Mouse (Mus musculus) neural tube, embryonic 15.5 days (tissue): ENCODE results near the gene Trim45. TPM values are rescaled to one million over a fixed set of nuclear protein-coding genes. Genes with fewer than 3 reads are reported as not detected.
A peak's percentile ranks its signal among the peaks of the same experiment; 100 is the strongest.

Experiments
- ATAC-seq: fragments of 200-750 bp; cut with Nextera tagmentation; 2 replicates; pipeline ENCODE4 v1.8.0; 2017; ENCODE audit warnings: mild to moderate bottlenecking, moderate TSS enrichment, moderate library complexity; ENCODE audit not compliant: low FRiP score
- H3K27ac ChIP-seq: fragments of 300-500 bp; sonication (generic); replicated peaks from 2 replicates; pipeline ENCODE4 v1.5.1; 2015; ENCODE audit warnings: mild to moderate bottlenecking, inconsistent platforms
- H3K27me3 ChIP-seq: fragments of 300-500 bp; sonication (generic); replicated peaks from 2 replicates; pipeline ENCODE4 v1.6.1; 2015; ENCODE audit warnings: inconsistent platforms
- H3K36me3 ChIP-seq: fragments of 300-500 bp; sonication (generic); 2 replicates; pipeline ENCODE4 v1.6.1; 2015; ENCODE audit warnings: inconsistent platforms
- H3K4me1 ChIP-seq: fragments of 300-500 bp; sonication (generic); 2 replicates; pipeline ENCODE4 v1.6.1; 2015; ENCODE audit warnings: inconsistent platforms
- H3K4me2 ChIP-seq: fragments of 300-500 bp; sonication (generic); 2 replicates; pipeline ENCODE4 v1.6.1; 2015; ENCODE audit warnings: inconsistent platforms, mild to moderate bottlenecking, moderate library complexity
- H3K4me3 ChIP-seq: fragments of 300-500 bp; sonication (generic); replicated peaks from 2 replicates; pipeline ENCODE4 v1.5.1; 2015; ENCODE audit warnings: mild to moderate bottlenecking, inconsistent platforms
- H3K9ac ChIP-seq: fragments of 300-500 bp; sonication (generic); replicated peaks from 2 replicates; pipeline ENCODE4 v1.6.1; 2015; ENCODE audit warnings: mild to moderate bottlenecking, inconsistent platforms
- H3K9me3 ChIP-seq: fragments of 300-500 bp; sonication (generic); replicated peaks from 2 replicates; pipeline ENCODE4 v1.6.1; 2016; ENCODE audit warnings: inconsistent platforms
- WGBS: fragments of 180-500 bp; shearing (Covaris S2); methylation state at CpG from one replicate; pipeline ENCODE4 v1.1.7; 2015; ENCODE audit warnings: mixed read lengths; 5-methylcytosine and 5-hydroxymethylcytosine counted together
- polyA plus RNA-seq: library from polyadenylated mRNA; unstranded; fragments of >200 nt; fragmentation: Nextera tagmentation; extraction: Ambion mirVana; gene quantifications from 2 replicates; pipeline ENCODE4 v1.2.1, GENCODE M21; 2015

The Trim45 gene
- polyA plus RNA-seq, 1 experiment from 2014 or later: 6.8 TPM

GRCm38 (mm10) chr3:100910621-100911020 is 11.4 kb upstream of the Trim45 start:
- no peak for ATAC-seq

GRCm38 (mm10) chr3:100911026-100911425 is 11.0 kb upstream of the Trim45 start:
- 77% methylated on average over 9 of the region's 9 CpGs for WGBS
- Histone ChIP-seq H3K9me3 (no peaks in the 10 kb centered on the region), H3K36me3 (no peaks in the 10 kb centered on the region), H3K27ac (no peak overlapping the region), H3K27me3 (no peaks in the 10 kb centered on the region), H3K9ac (no peak overlapping the region), H3K4me2 (no peak overlapping the region), H3K4me3 (no peak overlapping the region), H3K4me1 (peaks cover 13% of the 10 kb centered on the region)
- no peak for ATAC-seq

More at GRCm38 (mm10) chr3:100910621-100911020, 11.4 kb upstream of the Trim45 start:
- H3K4me2 ChIP-seq: no peak overlapping the region
- H3K9me3 ChIP-seq: no peaks in the 10 kb centered on the region
- no peaks in the 10 kb centered on the region for H3K36me3 ChIP-seq
- 45% methylated on average over 5 of the region's 5 CpGs for WGBS
- H3K9ac ChIP-seq: no peak overlapping the region
- no peak overlapping the region for H3K27ac ChIP-seq
- no peak overlapping the region for H3K4me3 ChIP-seq
- peaks cover 13% of the 10 kb centered on the region for H3K4me1 ChIP-seq
- no peaks in the 10 kb centered on the region for H3K27me3 ChIP-seq

GRCm38 (mm10) chr3:100911498-100912213 is 10.3 kb upstream of the Trim45 start:
- Histone ChIP-seq H3K4me1 (peaks cover 13% of the 10 kb centered on the region), H3K4me3 (no peak overlapping the region), H3K27me3 (no peaks in the 10 kb centered on the region), H3K9ac (no peak overlapping the region), H3K4me2 (no peak overlapping the region), H3K36me3 (no peaks in the 10 kb centered on the region), H3K9me3 (no peaks in the 10 kb centered on the region), H3K27ac (no peak overlapping the region)
- 72% methylated on average over 7 of the region's 7 CpGs for WGBS
- ATAC-seq: no peak

GRCm38 (mm10) chr3:100916844-100917243 is 5.2 kb upstream of the Trim45 start:
- no peak overlapping the region for H3K9ac ChIP-seq
- no peaks in the 10 kb centered on the region for H3K36me3 ChIP-seq
- no peak for ATAC-seq
- no peaks in the 10 kb centered on the region for H3K9me3 ChIP-seq
- peaks cover 9% of the 10 kb centered on the region for H3K4me1 ChIP-seq
- H3K4me3 ChIP-seq: no peak overlapping the region
- H3K4me2 ChIP-seq: no peak overlapping the region
- H3K27ac ChIP-seq: no peak overlapping the region
- 18% methylated on average over 7 of the region's 7 CpGs for WGBS
- no peaks in the 10 kb centered on the region for H3K27me3 ChIP-seq

- Histone ChIP-seq H3K36me3 (0 out of 2 replicates have a peak, but pooled peaks cover 6% of the 10 kb centered on the region), H3K9me3 (no peaks in the 10 kb centered on the region), H3K4me3 (no peak overlapping the region), H3K4me1 (peaks cover 38% of the 10 kb centered on the region), H3K9ac (no peak overlapping the region), H3K4me2 (no peak overlapping the region), H3K27ac (no peak overlapping the region), H3K27me3 (no peaks in the 10 kb centered on the region)
- 85% methylated on average over 9 of the region's 9 CpGs for WGBS
- no peak for ATAC-seq
These were observed 1.3 kb upstream of the Trim45 start for GRCm38 (mm10) chr3:100920611-100921140.

- Histone ChIP-seq H3K27ac (peak overlapping the region; percentile 82), H3K4me1 (peaks cover 51% of the 10 kb centered on the region), H3K9me3 (no peaks in the 10 kb centered on the region), H3K4me3 (peak overlapping the region; percentile 50), H3K36me3 (0 out of 2 replicates have a peak, but pooled peaks cover 6% of the 10 kb centered on the region), H3K4me2 (peak overlapping the region; percentile 67), H3K9ac (peak overlapping the region; percentile 64), H3K27me3 (no peaks in the 10 kb centered on the region)
- peak; percentile 65 for ATAC-seq
- 40% methylated on average over 28 of the region's 28 CpGs for WGBS
These were observed 739 bp downstream of the Trim45 start for GRCm38 (mm10) chr3:100922506-100923375.

GRCm38 (mm10) chr3:100924065-100924732 is 2.2 kb downstream of the Trim45 start:
- no peaks in the 10 kb centered on the region for H3K9me3 ChIP-seq
- peaks cover 18% of the 10 kb centered on the region for H3K36me3 ChIP-seq
- H3K27me3 ChIP-seq: no peaks in the 10 kb centered on the region
- H3K27ac ChIP-seq: no peak overlapping the region
- H3K4me2 ChIP-seq: peak overlapping the region; percentile 67
- 74% methylated on average over 6 of the region's 6 CpGs for WGBS
- no peak overlapping the region for H3K9ac ChIP-seq
- no peak for ATAC-seq
- H3K4me3 ChIP-seq: no peak overlapping the region
- H3K4me1 ChIP-seq: peaks cover 51% of the 10 kb centered on the region

- ATAC-seq: no peak
- H3K4me2 ChIP-seq: no peak overlapping the region
- H3K36me3 ChIP-seq: peaks cover 27% of the 10 kb centered on the region
- no peaks in the 10 kb centered on the region for H3K9me3 ChIP-seq
- peaks cover 51% of the 10 kb centered on the region for H3K4me1 ChIP-seq
- WGBS: 86% methylated on average over 16 of the region's 16 CpGs
- H3K27me3 ChIP-seq: no peaks in the 10 kb centered on the region
- no peak overlapping the region for H3K27ac ChIP-seq
- H3K4me3 ChIP-seq: no peak overlapping the region
- H3K9ac ChIP-seq: no peak overlapping the region
These were observed 3.2 kb downstream of the Trim45 start for GRCm38 (mm10) chr3:100925176-100925575.

GRCm38 (mm10) chr3:100931332-100932076 is 9.5 kb downstream of the Trim45 start:
- peaks cover 7% of the 10 kb centered on the region for H3K4me1 ChIP-seq
- H3K9ac ChIP-seq: no peak overlapping the region
- 93% methylated on average over 23 of the region's 23 CpGs for WGBS
- ATAC-seq: no peak
- no peaks in the 10 kb centered on the region for H3K27me3 ChIP-seq
- H3K9me3 ChIP-seq: no peaks in the 10 kb centered on the region
- H3K36me3 ChIP-seq: peaks cover 58% of the 10 kb centered on the region
- H3K4me3 ChIP-seq: no peak overlapping the region
- no peak overlapping the region for H3K27ac ChIP-seq
- no peak overlapping the region for H3K4me2 ChIP-seq

- 77% methylated on average over 11 of the region's 11 CpGs for WGBS
- Histone ChIP-seq H3K4me1 (no peaks in the 10 kb centered on the region), H3K27ac (no peak overlapping the region), H3K9me3 (no peaks in the 10 kb centered on the region), H3K36me3 (peaks cover 58% of the 10 kb centered on the region), H3K4me2 (no peak overlapping the region), H3K9ac (no peak overlapping the region), H3K27me3 (no peaks in the 10 kb centered on the region), H3K4me3 (no peak overlapping the region)
- no peak for ATAC-seq
These were observed 10.3 kb downstream of the Trim45 start for GRCm38 (mm10) chr3:100932077-100932944.
